Mouse (Mus musculus) ES-Bruce4 (cell line): ENCODE measurements around the gene Rnf141.

Source experiments
- CTCF ChIP-seq: IDR thresholded peaks from one replicate; pipeline ENCODE4 v1.8.1; 2011; ENCODE audit warnings: low read depth, low read length
- EP300 ChIP-seq: IDR thresholded peaks from 2 replicates; pipeline ENCODE4 v1.6.1; 2011; ENCODE audit warnings: low read depth, low read length; ENCODE audit not compliant: insufficient read depth

GRCm38 (mm10) chr7:110822055-110822454 is 22.2 kb downstream of the Rnf141 start:
- TF ChIP-seq CTCF: no peak
- no peak for TF ChIP-seq EP300
